Mouse (Mus musculus) stomach, postnatal 0 days (tissue): Measurements from ENCODE around the gene App. TPM values are rescaled to one million over a fixed set of nuclear protein-coding genes. Genes with fewer than 3 reads are reported as not detected.

Experiments used
- ATAC-seq: fragments of 200-750 bp; cut with Nextera tagmentation; 2 replicates; pipeline ENCODE4 v1.8.0; 2017; ENCODE audit not compliant: low FRiP score, low TSS enrichment
- DNase-seq: peaks from one replicate; pipeline ENCODE4 v3.0.0-alpha.2; 2016; ENCODE audit warnings: low spot score
- H3K27ac ChIP-seq: fragments of 300-500 bp; sonication (generic); replicated peaks from 2 replicates; pipeline ENCODE4 v1.5.1; 2014; ENCODE audit warnings: mild to moderate bottlenecking, control low read depth
- H3K27me3 ChIP-seq: fragments of 300-500 bp; sonication (generic); 2 replicates; pipeline ENCODE4 v1.6.1; 2014; ENCODE audit warnings: low read length; ENCODE audit not compliant: control insufficient read depth, insufficient read depth
- H3K36me3 ChIP-seq: fragments of 300-500 bp; sonication (generic); 2 replicates; pipeline ENCODE4 v1.6.1; 2014; ENCODE audit warnings: low read length, mixed read lengths; ENCODE audit not compliant: control insufficient read depth, insufficient read depth
- H3K4me1 ChIP-seq: fragments of 300-500 bp; sonication (generic); replicated peaks from 2 replicates; pipeline ENCODE4 v1.6.1; 2014; ENCODE audit warnings: antibody characterized with exemption; ENCODE audit not compliant: control insufficient read depth, insufficient read depth
- H3K4me2 ChIP-seq: fragments of 300-500 bp; sonication (generic); replicated peaks from 2 replicates; pipeline ENCODE4 v1.6.1; 2014; ENCODE audit warnings: low read depth, mild to moderate bottlenecking, control low read depth, moderate library complexity
- H3K4me3 ChIP-seq: fragments of 300-500 bp; sonication (generic); 2 replicates; pipeline ENCODE4 v1.5.1; 2014; ENCODE audit warnings: low read depth, low read length, control low read depth
- H3K9ac ChIP-seq: fragments of 300-500 bp; sonication (generic); 2 replicates; pipeline ENCODE4 v1.6.1; 2014; ENCODE audit warnings: mild to moderate bottlenecking, low read length, control low read depth, mixed read lengths
- H3K9me3 ChIP-seq: fragments of 300-500 bp; sonication (generic); 2 replicates; pipeline ENCODE4 v1.6.1; 2016; ENCODE audit warnings: low read length; ENCODE audit not compliant: control insufficient read depth
- CTCF ChIP-seq: IDR thresholded peaks from 2 replicates; pipeline ENCODE4 v1.5.1; 2016; ENCODE audit warnings: antibody characterized with exemption, low read depth, mild to moderate bottlenecking, moderate library complexity
- EP300 ChIP-seq: optimal IDR thresholded peaks from 2 replicates; pipeline ENCODE3; 2016; ENCODE audit warnings: antibody characterized with exemption
- WGBS: fragments of 180-500 bp; shearing (Covaris S2); extraction: QIAGEN DNeasy Blood & Tissue Kit; methylation state at CpG from one replicate; pipeline ENCODE4 v1.1.7; 2014; 5-methylcytosine and 5-hydroxymethylcytosine counted together
- polyA plus RNA-seq: library from polyadenylated mRNA; unstranded; fragments of >200 nt; fragmentation: Nextera tagmentation; extraction: Ambion mirVana; gene quantifications from 2 replicates; pipeline ENCODE4 v1.2.1, GENCODE M21; 2015

App gene
- polyA plus RNA-seq, 1 experiment from 2014 or later = 156 TPM

DNA sequence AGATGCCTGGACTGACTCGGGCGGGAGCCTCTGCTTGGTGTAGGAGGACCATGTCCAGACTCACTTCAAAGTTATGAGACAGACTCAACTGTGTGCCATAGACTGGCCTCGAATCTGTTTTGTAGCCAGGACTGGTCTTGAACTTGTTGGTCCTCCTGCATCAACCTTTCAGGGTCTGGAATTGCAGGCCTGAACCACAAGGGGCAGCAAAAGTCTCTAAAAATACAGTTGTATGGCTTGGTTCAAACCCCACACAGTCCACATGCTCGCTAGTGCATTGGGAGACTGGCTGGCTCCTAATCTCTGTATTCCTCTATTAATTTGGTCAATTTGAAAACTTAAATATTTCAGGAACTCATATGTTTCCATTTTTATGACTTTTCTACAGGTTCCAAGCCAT lies 270.6 kb downstream of the App start:
- Histone ChIP-seq H3K36me3 (no peaks in the 10 kb centered on the region), H3K4me2 (no peak overlapping the region), H3K9me3 (no peaks in the 10 kb centered on the region), H3K4me1 (no peaks in the 10 kb centered on the region), H3K9ac (no peak overlapping the region), H3K27me3 (no peaks in the 10 kb centered on the region), H3K4me3 (no peak overlapping the region), H3K27ac (no peak overlapping the region)
- WGBS = 84% methylated on average over 4 of the region's 4 CpGs
- no peak for TF ChIP-seq EP300
- no peak for TF ChIP-seq CTCF
- no peak for DNase-seq
- no peak for ATAC-seq
